Mouse (Mus musculus) kidney, adult 2 months (tissue): ENCODE measurements around the gene Mapk10. TPM values are rescaled to one million over a fixed set of nuclear protein-coding genes. Genes with fewer than 3 reads are reported as not detected.

Experiments
- DNase-seq: peaks from one replicate; pipeline ENCODE4 v3.0.0; 2021
- H3K27ac ChIP-seq: fragments of 200-500 bp; 2 replicates; pipeline ENCODE4 v1.5.1; 2012; ENCODE audit warnings: low read depth, low read length, control low read depth, inconsistent platforms; ENCODE audit not compliant: insufficient read depth
- H3K27me3 ChIP-seq: fragments of 200-500 bp; replicated peaks from 2 replicates; pipeline ENCODE4 v1.6.1; 2012; ENCODE audit warnings: mild to moderate bottlenecking, moderate library complexity, low read length, inconsistent platforms; ENCODE audit not compliant: control insufficient read depth, insufficient read depth
- H3K36me3 ChIP-seq: fragments of 200-500 bp; 2 replicates; pipeline ENCODE4 v1.6.1; 2012; ENCODE audit warnings: mild to moderate bottlenecking, moderate library complexity, low read length, inconsistent platforms; ENCODE audit not compliant: control insufficient read depth, insufficient read depth
- H3K4me1 ChIP-seq: fragments of 200-500 bp; 2 replicates; pipeline ENCODE4 v1.6.1; 2011; ENCODE audit warnings: low read length; ENCODE audit not compliant: control insufficient read depth, insufficient read depth
- H3K4me3 ChIP-seq: fragments of 200-500 bp; 2 replicates; pipeline ENCODE4 v1.5.1; 2011; ENCODE audit warnings: mild to moderate bottlenecking, low read depth, low read length, control low read depth; ENCODE audit not compliant: insufficient read depth
- CTCF ChIP-seq: fragments of 200-500 bp; conservative IDR thresholded peaks from 2 replicates; pipeline ENCODE4 v1.5.1; 2011; ENCODE audit warnings: low read depth, mild to moderate bottlenecking, control low read depth, low read length, moderate library complexity, mixed read lengths; ENCODE audit not compliant: insufficient read depth, insufficient read length
- POLR2A ChIP-seq: fragments of 200-500 bp; IDR thresholded peaks from one replicate; pipeline ENCODE4 v1.6.1; 2011; ENCODE audit warnings: low read depth, low read length, control low read depth
- WGBS: fragments of 180-500 bp; shearing (Covaris S2); methylation state at CpG from one replicate; pipeline ENCODE4 v1.1.7; 2018; 5-methylcytosine and 5-hydroxymethylcytosine counted together
- polyA plus RNA-seq: library from polyadenylated mRNA; depleted of rRNA; stranded (reverse); fragments of >200 nt; gene quantifications from 2 replicates; pipeline ENCODE4 v1.2.3, GENCODE M21; 2012

The Mapk10 gene
- polyA plus RNA-seq, 1 experiment = 1.5 TPM

DNA sequence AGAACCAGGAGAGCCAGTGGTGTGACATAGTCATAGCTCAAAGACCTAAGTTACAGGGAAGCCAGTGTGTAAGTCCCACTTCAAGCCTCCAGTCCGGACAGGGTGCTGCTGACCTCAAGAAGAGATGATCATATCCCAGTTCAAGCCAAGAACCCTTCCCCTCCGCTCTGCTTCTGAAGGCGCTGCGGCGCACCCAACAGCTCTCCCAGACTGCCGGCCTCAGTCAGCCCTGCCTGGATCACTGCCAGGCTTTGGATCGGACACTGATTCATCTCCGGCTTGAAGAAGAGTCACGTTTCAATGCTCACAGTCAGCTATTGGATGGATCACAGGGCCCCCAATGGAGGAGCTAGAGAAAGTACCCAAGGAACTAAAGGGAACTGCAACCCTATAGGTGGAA lies 76.3 kb downstream of the Mapk10 start:
- Histone ChIP-seq H3K4me1 (no peaks in the 10 kb centered on the region), H3K4me3 (no peak overlapping the region), H3K27ac (no peak overlapping the region), H3K27me3 (no peaks in the 10 kb centered on the region), H3K36me3 (no peaks in the 10 kb centered on the region)
- TF ChIP-seq POLR2A (no peak), CTCF (no peak)
- 62% methylated on average over 9 of the region's 9 CpGs for WGBS
- no peak for DNase-seq

DNA sequence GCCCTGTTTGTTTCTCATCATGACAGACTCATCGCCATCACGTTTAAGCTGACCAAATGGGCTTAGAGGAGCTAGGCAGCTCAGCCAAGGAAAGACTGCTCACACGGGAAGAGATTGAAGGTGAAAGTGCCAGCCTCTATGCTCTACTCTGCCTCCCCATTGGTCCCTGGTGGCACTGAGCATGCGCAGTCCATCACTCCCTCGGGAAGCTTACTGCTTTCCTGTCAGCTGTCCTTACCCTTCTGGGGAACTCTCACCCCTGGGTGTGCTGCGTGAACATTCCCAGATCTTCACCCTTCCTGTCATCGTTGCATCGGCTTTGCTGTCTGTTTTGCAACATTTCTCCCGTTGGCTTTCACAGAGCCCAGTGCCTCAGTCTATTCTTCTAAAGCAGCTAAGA lies 77.5 kb downstream of the Mapk10 start:
- no peaks in the 10 kb centered on the region for H3K27me3 ChIP-seq
- H3K4me3 ChIP-seq = no peak overlapping the region
- TF ChIP-seq POLR2A (no peak), CTCF (no peak)
- H3K4me1 ChIP-seq = no peaks in the 10 kb centered on the region
- no peak overlapping the region for H3K27ac ChIP-seq
- 55% methylated on average over 9 of the region's 9 CpGs for WGBS
- H3K36me3 ChIP-seq = no peaks in the 10 kb centered on the region
- DNase-seq = no peak

DNA sequence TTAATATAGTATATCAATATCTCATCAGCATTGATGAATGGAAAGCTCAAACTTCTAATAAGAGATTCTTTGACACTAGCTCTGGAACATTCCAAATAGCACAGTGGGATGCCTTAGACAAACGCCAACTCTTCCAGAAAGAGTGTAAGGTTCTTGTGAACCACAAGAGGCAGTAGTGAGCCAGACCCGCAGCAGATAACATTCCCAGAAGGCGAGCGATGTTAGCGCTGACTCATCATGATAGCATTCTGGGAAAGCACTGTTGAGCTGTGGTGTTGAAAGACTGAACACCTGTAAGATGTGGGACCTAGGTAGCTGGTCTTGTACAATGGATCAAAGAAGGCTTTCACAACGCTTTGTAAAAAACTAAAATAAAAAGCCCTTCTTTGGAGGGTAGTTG lies 78.3 kb downstream of the Mapk10 start:
- WGBS = 73% methylated on average over 6 of the region's 6 CpGs
- TF ChIP-seq POLR2A (no peak), CTCF (peak; percentile 26; the same call in 1 of the 2 replicates)

DNA sequence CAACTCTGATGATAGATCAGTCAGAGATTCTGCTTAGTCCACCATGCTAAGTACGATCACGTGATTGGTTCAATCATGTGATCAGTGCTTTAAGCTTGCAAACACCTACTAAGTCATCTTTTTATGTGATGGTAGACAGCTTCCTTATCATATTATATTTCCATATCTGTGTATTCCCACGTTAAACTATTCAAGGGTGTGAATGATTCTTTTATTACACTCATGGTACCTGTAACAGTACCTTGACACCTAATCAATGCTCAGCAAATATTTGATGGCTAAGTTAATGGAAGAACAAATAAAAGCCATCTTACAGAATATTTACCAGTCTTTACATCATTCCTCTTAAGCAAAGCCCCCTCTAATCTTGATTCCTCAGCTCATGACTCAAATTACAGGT lies 91.5 kb downstream of the Mapk10 start:
- Histone ChIP-seq H3K4me3 (no peak overlapping the region), H3K4me1 (no peaks in the 10 kb centered on the region), H3K27me3 (no peaks in the 10 kb centered on the region), H3K36me3 (no peaks in the 10 kb centered on the region), H3K27ac (no peak overlapping the region)
- no peak for DNase-seq
- TF ChIP-seq POLR2A = no peak
- TF ChIP-seq CTCF = no peak
- WGBS = 81% methylated on average over 3 of the region's 3 CpGs

More for the DNA sequence above, 78.3 kb downstream of the Mapk10 start:
- DNase-seq = no peak
- no peak overlapping the region for H3K27ac ChIP-seq
- no peaks in the 10 kb centered on the region for H3K36me3 ChIP-seq
- H3K27me3 ChIP-seq = no peaks in the 10 kb centered on the region
- H3K4me1 ChIP-seq = no peaks in the 10 kb centered on the region
- no peak overlapping the region for H3K4me3 ChIP-seq

DNA sequence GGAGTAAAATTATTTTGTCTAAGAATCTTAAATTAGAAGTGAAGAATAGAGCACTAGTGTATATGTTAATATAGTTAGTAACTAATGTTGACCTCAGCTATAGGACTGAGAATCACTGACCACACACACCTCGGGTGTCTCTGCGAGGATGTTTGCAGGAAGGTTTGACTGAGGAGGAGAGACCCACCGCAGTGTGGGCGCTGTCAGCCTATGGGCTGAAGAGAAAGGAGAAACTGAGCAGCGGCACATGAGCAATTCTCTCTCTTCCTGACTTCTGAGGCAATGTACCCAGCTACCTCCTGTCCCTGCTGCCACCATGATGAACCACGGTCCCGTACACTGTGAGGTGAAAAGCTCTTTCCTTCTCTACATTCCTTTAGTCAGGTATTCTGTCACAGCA lies 95.6 kb downstream of the Mapk10 start:
- WGBS = 88% methylated on average over 7 of the region's 7 CpGs
- TF ChIP-seq CTCF (no peak), POLR2A (no peak)
- Histone ChIP-seq H3K4me3 (no peak overlapping the region), H3K36me3 (no peaks in the 10 kb centered on the region), H3K27ac (no peak overlapping the region), H3K27me3 (no peaks in the 10 kb centered on the region), H3K4me1 (no peaks in the 10 kb centered on the region)
- no peak for DNase-seq

DNA sequence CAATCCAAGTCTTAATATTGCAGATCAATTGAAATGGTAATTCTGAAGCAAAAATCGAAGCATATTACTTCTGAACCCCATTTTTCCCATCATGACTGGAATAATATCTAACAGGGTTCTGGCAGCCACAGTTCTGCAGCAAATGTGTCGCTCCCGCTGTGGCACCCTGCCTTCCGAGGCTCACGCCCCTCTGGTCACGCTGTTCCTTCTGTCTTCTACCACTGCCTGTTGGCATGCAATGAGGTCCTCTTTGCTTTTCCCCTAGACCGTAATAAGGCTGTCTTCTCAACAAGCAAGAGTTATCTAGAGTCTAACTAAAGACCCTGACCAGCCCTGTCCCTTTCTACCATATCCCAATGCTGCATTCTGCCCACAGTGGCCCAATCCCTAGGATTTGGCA lies 98.7 kb downstream of the Mapk10 start:
- TF ChIP-seq CTCF (no peak), POLR2A (no peak)
- Histone ChIP-seq H3K36me3 (no peaks in the 10 kb centered on the region), H3K27me3 (no peaks in the 10 kb centered on the region), H3K27ac (no peak overlapping the region), H3K4me3 (no peak overlapping the region), H3K4me1 (no peaks in the 10 kb centered on the region)
- DNase-seq = no peak
- WGBS = 90% methylated on average over 7 of the region's 7 CpGs

DNA sequence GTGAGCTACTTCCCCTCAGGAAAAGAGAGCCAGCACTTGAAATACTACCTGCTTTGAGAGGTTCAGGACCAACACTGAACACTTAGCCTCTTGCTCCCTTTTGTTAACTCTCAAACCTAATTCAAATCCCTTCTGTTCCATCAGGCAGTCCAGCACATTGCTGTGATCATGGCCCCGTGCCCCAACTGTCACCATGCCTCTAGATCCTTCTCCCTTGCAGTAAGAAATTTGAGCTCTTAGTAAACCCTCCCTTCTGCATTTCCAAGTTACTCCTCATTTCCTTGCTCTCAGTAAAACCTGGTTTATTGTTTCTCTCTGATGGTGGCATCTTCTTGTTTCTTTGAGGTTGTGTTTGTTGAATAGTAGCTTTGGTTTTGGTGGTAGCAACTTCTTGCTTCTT lies 101.7 kb downstream of the Mapk10 start:
- H3K27ac ChIP-seq = no peak overlapping the region
- no peak overlapping the region for H3K4me3 ChIP-seq
- no peaks in the 10 kb centered on the region for H3K36me3 ChIP-seq
- TF ChIP-seq POLR2A (no peak), CTCF (no peak)
- no peaks in the 10 kb centered on the region for H3K27me3 ChIP-seq
- no peaks in the 10 kb centered on the region for H3K4me1 ChIP-seq
- WGBS = 44% methylated on average over 1 of the region's 1 CpGs
- no peak for DNase-seq
